Mouse (Mus musculus) forebrain, embryonic 16.5 days (tissue): ENCODE data around the gene Usp3. TPM values are rescaled to one million over a fixed set of nuclear protein-coding genes. Genes with fewer than 3 reads are reported as not detected.

Experiments
- ATAC-seq: fragments of 200-750 bp; cut with Nextera tagmentation; 2 replicates; pipeline ENCODE4 v1.8.0; 2017; ENCODE audit warnings: mild to moderate bottlenecking, moderate library complexity
- H3K27ac ChIP-seq: fragments of 300-500 bp; sonication (generic); 2 replicates; pipeline ENCODE4 v1.5.1; 2014; ENCODE audit warnings: low read length, control low read depth
- H3K27me3 ChIP-seq: fragments of 300-500 bp; sonication (generic); replicated peaks from 2 replicates; pipeline ENCODE4 v1.6.1; 2014; ENCODE audit warnings: low read length; ENCODE audit not compliant: control insufficient read depth, insufficient read depth
- H3K36me3 ChIP-seq: fragments of 300-500 bp; sonication (generic); 2 replicates; pipeline ENCODE4 v1.6.1; 2014; ENCODE audit not compliant: control insufficient read depth, insufficient read depth
- H3K4me1 ChIP-seq: fragments of 300-500 bp; sonication (generic); replicated peaks from 2 replicates; pipeline ENCODE4 v1.6.1; 2014; ENCODE audit warnings: low read length; ENCODE audit not compliant: control insufficient read depth, insufficient read depth
- H3K4me2 ChIP-seq: fragments of 300-500 bp; sonication (generic); 2 replicates; pipeline ENCODE4 v1.6.1; 2014; ENCODE audit warnings: mild to moderate bottlenecking, low read length, control low read depth
- H3K4me3 ChIP-seq: fragments of 300-500 bp; sonication (generic); replicated peaks from 2 replicates; pipeline ENCODE4 v1.5.1; 2014; ENCODE audit warnings: mild to moderate bottlenecking, low read length, control low read depth
- H3K9ac ChIP-seq: fragments of 300-500 bp; sonication (generic); replicated peaks from 2 replicates; pipeline ENCODE4 v1.6.1; 2014; ENCODE audit warnings: low read depth, low read length, control low read depth
- H3K9me3 ChIP-seq: fragments of 300-500 bp; sonication (generic); 2 replicates; pipeline ENCODE4 v1.6.1; 2016; ENCODE audit warnings: low read length; ENCODE audit not compliant: control insufficient read depth
- WGBS: fragments of 180-500 bp; shearing (Covaris S2); extraction: QIAGEN DNeasy Blood & Tissue Kit; methylation state at CpG from one replicate; pipeline ENCODE4 v1.1.7; 2014; 5-methylcytosine and 5-hydroxymethylcytosine counted together
- polyA plus RNA-seq: library from polyadenylated mRNA; unstranded; fragments of >200 nt; fragmentation: Nextera tagmentation; extraction: Ambion mirVana; gene quantifications from 2 replicates; pipeline ENCODE4 v1.2.1, GENCODE M21; 2015

Usp3 gene
- polyA plus RNA-seq, 1 experiment from 2014 or later: 93.0 TPM

DNA sequence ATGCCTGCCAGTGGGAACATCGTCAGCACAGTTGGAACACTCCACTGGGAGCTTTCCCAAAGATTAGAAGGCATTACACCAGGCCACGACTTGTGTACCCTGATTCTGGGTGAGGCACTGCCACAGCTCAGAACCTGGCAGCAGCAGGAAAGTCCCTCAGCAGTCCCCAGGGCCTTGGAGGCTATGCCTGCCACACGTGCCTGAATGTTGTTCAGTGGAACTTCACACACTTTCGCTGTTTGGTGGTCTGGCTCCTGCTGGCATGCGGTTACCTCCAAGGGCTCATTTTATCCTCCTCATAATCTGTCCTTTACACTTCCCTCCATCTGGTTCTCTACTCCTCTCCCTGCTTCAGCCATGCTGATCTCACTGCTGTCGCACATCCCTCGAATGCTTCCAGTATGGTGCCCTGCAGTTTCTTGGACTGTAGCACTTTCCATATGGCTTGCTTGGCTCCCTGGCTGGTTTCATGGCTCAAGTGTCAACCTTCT lies 82.5 kb downstream of the Usp3 start:
- no peak overlapping the region for H3K9ac ChIP-seq
- no peaks in the 10 kb centered on the region for H3K9me3 ChIP-seq
- no peak for ATAC-seq
- H3K4me3 ChIP-seq: no peak overlapping the region
- 41% methylated on average over 7 of the region's 7 CpGs for WGBS
- H3K4me1 ChIP-seq: peaks cover 23% of the 10 kb centered on the region
- H3K4me2 ChIP-seq: peak overlapping the region; percentile 95
- peaks cover 16% of the 10 kb centered on the region for H3K36me3 ChIP-seq
- peak overlapping the region; percentile 98 for H3K27ac ChIP-seq
- H3K27me3 ChIP-seq: no peaks in the 10 kb centered on the region

DNA sequence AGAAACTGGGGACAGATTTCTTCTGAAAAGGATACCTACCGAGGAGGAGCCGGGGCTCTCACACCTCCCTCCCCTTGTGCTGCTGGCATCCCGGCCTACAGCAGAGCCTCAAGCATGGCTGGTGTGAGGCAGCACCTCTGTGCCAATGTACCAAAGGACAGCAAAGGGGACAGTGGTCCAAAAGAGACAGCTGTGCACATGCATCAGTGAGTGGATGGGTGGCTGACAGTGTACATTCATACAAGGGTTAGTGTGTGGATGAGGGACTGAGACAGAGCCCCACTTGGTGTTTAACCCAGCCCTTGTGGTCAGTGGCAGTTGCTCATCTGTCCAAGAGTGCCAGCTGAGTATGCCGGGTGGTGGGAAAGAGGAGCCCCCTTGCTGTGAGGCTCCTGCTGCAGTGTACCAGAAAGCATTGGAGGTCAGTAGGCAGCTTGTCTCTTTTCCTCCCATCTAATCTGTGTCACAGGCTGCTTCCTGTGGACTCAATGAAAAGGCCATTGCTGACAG lies 84.0 kb downstream of the Usp3 start:
- peak overlapping the region; percentile 0; the same call in 1 of the 2 replicates for H3K27ac ChIP-seq
- peaks cover 22% of the 10 kb centered on the region for H3K36me3 ChIP-seq
- 67% methylated on average over 4 of the region's 4 CpGs for WGBS

DNA sequence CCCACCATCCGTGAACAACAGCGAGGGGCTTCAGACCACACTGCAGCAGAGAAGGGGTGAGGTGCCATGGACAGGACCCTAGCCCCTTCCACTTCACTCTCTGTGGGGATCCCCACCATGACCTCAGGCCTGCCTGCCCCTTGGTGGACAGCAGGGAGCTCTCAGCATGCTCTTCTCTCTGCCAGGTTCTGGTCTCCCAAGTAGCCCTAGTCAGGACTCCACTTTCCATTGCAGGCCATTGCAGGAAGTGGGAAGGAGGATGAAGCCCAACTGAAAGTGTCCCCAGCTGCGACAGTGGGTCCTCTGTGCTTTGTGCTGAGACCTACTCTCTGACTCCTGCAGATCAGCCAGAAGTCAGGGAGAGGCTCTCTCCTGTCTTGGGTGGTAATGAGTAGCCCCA lies 85.3 kb downstream of the Usp3 start:
- Histone ChIP-seq H3K9me3 (no peaks in the 10 kb centered on the region), H3K4me2 (no peak overlapping the region), H3K27me3 (no peaks in the 10 kb centered on the region), H3K4me1 (peaks cover 30% of the 10 kb centered on the region), H3K4me3 (no peak overlapping the region), H3K27ac (no peak overlapping the region), H3K9ac (no peak overlapping the region), H3K36me3 (peaks cover 22% of the 10 kb centered on the region)
- 86% methylated on average over 3 of the region's 3 CpGs for WGBS
- no peak for ATAC-seq

More for the DNA sequence above, 84.0 kb downstream of the Usp3 start:
- Histone ChIP-seq H3K27me3 (no peaks in the 10 kb centered on the region), H3K4me2 (no peak overlapping the region), H3K9me3 (no peaks in the 10 kb centered on the region), H3K4me3 (no peak overlapping the region), H3K9ac (no peak overlapping the region), H3K4me1 (peaks cover 30% of the 10 kb centered on the region)
- no peak for ATAC-seq

DNA sequence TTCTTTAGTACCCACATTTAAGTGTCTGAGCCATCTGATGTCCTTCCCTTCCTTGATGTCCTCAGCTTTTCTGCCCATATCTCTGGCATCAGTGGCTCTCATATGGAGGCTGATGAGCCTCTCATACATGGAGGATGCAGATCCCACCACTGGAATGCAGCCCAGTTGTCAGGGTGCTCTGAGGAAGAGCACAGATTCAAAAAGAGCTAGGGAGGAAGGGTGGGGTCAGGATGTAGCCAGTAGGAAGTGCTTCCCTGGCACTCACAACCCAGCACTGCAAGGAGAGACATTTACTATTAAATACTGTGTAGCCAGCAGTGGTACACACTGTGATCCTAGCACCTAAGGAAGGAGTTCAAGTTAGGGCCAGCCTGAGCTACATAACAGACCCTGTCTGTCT lies 86.5 kb downstream of the Usp3 start:
- Histone ChIP-seq H3K27ac (peak overlapping the region; percentile 78), H3K4me2 (no peak overlapping the region), H3K9me3 (no peaks in the 10 kb centered on the region), H3K4me3 (no peak overlapping the region), H3K4me1 (peaks cover 28% of the 10 kb centered on the region), H3K9ac (no peak overlapping the region), H3K27me3 (no peaks in the 10 kb centered on the region), H3K36me3 (peaks cover 31% of the 10 kb centered on the region)
- no peak for ATAC-seq

DNA sequence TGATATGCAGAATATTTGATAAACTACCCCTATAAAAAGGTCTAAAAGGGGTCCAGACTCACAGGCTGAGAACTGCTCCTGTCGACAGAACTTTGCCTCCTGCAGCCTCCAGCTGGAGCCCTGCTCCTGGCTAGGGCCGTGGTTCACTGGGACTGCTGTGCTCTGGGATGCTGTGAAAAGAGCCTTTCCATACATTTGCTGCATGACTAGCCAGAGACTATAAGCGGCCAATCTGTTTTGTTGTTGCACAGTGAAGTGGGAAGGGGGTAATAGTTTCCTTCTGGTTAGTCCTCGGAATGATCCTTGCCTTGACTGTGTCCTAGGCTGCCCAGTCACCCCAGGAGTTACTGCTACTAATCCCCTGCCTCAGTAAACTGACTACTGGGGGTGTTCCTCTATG lies 86.9 kb downstream of the Usp3 start:
- no peak overlapping the region for H3K9ac ChIP-seq
- H3K9me3 ChIP-seq: no peaks in the 10 kb centered on the region
- no peaks in the 10 kb centered on the region for H3K27me3 ChIP-seq
- H3K4me3 ChIP-seq: no peak overlapping the region
- H3K27ac ChIP-seq: peak overlapping the region; percentile 78
- no peak overlapping the region for H3K4me2 ChIP-seq
- peak; percentile 81 for ATAC-seq
- 4% methylated on average over 4 of the region's 4 CpGs for WGBS
- peaks cover 27% of the 10 kb centered on the region for H3K4me1 ChIP-seq
- H3K36me3 ChIP-seq: peaks cover 35% of the 10 kb centered on the region

DNA sequence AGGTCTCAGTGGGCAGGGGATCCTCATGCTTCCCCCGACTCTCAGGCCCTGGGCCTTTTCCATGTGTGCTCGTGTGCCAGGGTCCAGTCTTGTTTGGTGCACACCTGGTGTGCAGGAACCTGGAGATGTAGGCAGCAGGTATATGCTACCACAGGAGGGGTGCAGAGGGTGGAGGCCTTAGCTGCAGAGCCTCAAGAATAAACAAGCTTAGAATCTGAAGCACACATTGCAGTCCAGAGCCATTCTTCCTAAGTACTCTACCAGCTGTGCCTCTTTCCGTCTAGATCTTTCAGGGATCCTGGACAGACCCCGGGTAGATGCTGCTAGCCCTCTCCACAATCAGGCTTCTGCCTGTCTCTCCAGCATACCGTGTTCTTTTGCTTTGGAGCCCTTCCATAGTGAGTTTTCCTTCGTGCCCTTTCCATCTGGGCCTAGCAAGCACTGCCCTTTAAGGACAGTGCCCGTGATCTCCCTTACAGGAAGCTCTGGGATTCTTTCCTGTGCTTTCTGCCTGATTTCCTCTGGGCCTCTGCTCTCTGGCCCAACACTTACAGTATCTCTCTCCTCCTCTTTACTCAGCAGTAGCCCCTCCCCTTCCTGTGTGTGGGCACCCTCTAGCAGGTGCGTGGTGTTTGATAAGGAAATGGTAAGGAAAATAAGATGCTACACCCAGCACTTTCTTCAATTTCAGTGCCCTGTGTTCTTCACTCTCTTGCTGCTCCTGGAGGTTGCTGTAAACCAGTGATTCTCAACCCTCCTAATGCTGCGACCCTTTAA lies 87.6 kb downstream of the Usp3 start:
- Histone ChIP-seq H3K4me3 (no peak overlapping the region), H3K27ac (peak overlapping the region; percentile 78), H3K36me3 (peaks cover 37% of the 10 kb centered on the region), H3K4me2 (no peak overlapping the region), H3K4me1 (peaks cover 20% of the 10 kb centered on the region), H3K9ac (no peak overlapping the region; the same call in 1 of the 2 replicates), H3K27me3 (no peaks in the 10 kb centered on the region), H3K9me3 (no peaks in the 10 kb centered on the region)
- no peak for ATAC-seq
- WGBS: 31% methylated on average over 9 of the region's 9 CpGs

DNA sequence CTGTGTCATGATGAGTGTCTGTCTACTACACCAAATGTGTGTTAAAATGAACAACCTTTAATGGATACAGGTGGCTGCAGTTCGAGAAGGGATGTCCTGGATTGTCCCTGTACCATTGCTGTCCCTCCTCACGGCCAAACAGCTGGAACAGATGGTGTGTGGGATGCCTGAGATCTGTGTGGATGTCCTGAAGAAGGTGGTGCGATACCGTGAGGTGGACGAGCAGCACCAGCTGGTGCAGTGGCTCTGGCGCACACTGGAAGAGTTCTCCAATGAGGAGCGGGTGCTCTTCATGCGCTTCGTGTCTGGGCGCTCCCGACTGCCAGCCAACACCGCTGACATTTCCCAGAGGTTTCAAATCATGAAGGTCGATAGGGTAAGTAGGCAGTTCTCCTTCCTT lies 88.4 kb downstream of the Usp3 start:
- H3K27me3 ChIP-seq: no peaks in the 10 kb centered on the region
- H3K36me3 ChIP-seq: peaks cover 37% of the 10 kb centered on the region
- H3K9ac ChIP-seq: no peak overlapping the region
- no peak overlapping the region for H3K4me2 ChIP-seq
- peaks cover 15% of the 10 kb centered on the region for H3K4me1 ChIP-seq
- ATAC-seq: no peak
- H3K27ac ChIP-seq: peak overlapping the region; percentile 13; the same call in 1 of the 2 replicates
- no peaks in the 10 kb centered on the region for H3K9me3 ChIP-seq
- 89% methylated on average over 13 of the region's 13 CpGs for WGBS
- no peak overlapping the region for H3K4me3 ChIP-seq

DNA sequence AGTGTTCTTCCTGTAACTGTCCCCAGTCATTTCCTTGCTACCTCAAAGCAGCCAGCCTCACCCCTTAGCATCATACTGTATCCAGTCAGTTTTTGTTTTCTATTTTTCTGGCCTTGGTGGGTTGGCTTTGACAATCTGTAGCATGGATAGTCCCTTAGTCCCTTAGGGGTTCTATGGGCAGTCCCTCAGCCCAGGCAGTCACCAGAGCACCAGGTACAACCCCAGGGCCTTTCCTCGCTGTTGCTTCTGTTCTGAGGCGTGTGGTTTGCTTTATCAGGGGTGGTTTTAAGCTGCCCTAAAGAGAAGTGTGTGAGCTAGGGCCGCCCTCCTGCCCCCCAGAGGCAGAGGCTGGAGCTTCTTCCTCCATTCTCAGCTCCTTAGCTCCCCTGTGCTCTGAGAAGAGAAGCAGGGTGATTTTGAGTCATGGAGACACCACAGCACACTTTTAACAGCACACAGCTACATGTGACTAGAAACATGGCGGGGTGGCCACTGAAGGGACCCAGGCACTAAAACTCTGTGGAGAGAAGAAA lies 89.0 kb downstream of the Usp3 start:
- no peak overlapping the region for H3K4me2 ChIP-seq
- H3K9ac ChIP-seq: no peak overlapping the region
- peaks cover 15% of the 10 kb centered on the region for H3K4me1 ChIP-seq
- no peaks in the 10 kb centered on the region for H3K9me3 ChIP-seq
- H3K27ac ChIP-seq: no peak overlapping the region; the same call in 1 of the 2 replicates
- no peak for ATAC-seq
- H3K4me3 ChIP-seq: no peak overlapping the region
- peaks cover 32% of the 10 kb centered on the region for H3K36me3 ChIP-seq
- H3K27me3 ChIP-seq: no peaks in the 10 kb centered on the region
- WGBS: 86% methylated on average over 4 of the region's 4 CpGs

DNA sequence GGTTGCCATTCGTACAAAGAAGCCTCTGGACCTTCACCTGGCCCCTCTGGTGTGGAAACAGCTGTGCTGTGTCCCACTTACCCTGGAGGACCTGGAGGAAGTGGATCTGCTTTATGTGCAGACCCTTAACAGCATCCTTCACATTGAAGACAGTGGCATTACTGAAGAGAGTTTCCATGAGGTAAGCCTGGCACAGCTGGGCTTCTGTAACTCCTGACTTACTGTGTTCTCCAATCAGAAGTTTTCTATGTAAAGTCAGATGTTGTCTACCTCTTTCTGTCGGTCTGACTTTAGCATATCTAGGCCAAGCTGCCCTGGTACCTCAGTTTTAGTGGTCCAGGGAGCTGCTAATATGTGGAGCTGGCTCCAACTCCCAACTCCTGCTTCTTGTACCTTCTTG lies 91.7 kb downstream of the Usp3 start:
- no peaks in the 10 kb centered on the region for H3K9me3 ChIP-seq
- no peak overlapping the region for H3K9ac ChIP-seq
- no peak overlapping the region for H3K27ac ChIP-seq
- no peak overlapping the region for H3K4me3 ChIP-seq
- peaks cover 34% of the 10 kb centered on the region for H3K36me3 ChIP-seq
- ATAC-seq: no peak
- H3K4me2 ChIP-seq: no peak overlapping the region
- WGBS: 70% methylated on average over 2 of the region's 2 CpGs
- H3K27me3 ChIP-seq: no peaks in the 10 kb centered on the region
- peaks cover 10% of the 10 kb centered on the region for H3K4me1 ChIP-seq
